Mouse (Mus musculus) embryonic fibroblast, embryonic 13.5 days (primary cell): ENCODE data around the gene Cdrt4. TPM values are rescaled to one million over a fixed set of nuclear protein-coding genes. Genes with fewer than 3 reads are reported as not detected.

Experiments
- H3K27ac ChIP-seq: 2 replicates; pipeline ENCODE4 v1.5.1; 2012; ENCODE audit warnings: low read length, control low read depth, inconsistent platforms; ENCODE audit not compliant: insufficient read depth
- H3K4me1 ChIP-seq: 2 replicates; pipeline ENCODE4 v1.6.1; 2011; ENCODE audit warnings: low read length; ENCODE audit not compliant: control insufficient read depth, insufficient read depth
- H3K4me3 ChIP-seq: 2 replicates; pipeline ENCODE4 v1.5.1; 2011; ENCODE audit warnings: mild to moderate bottlenecking, control low read depth, low read length; ENCODE audit not compliant: insufficient read depth
- CTCF ChIP-seq: IDR thresholded peaks from 2 replicates; pipeline ENCODE4 v1.5.1; 2011; ENCODE audit warnings: mild to moderate bottlenecking, control low read depth, low read length, moderate library complexity, borderline replicate concordance; ENCODE audit not compliant: insufficient read depth
- POLR2A ChIP-seq: IDR thresholded peaks from 2 replicates; pipeline ENCODE4 v1.6.1; 2011; ENCODE audit warnings: low read depth, mild to moderate bottlenecking, control low read depth, low read length, moderate library complexity
- polyA plus RNA-seq: library from polyadenylated mRNA; stranded (reverse); fragments of >200 nt; gene quantifications from 2 replicates; pipeline ENCODE4 v1.2.4, GENCODE M21; 2011; ENCODE audit warnings: low read depth; ENCODE audit not compliant: missing spikeins, insufficient read length

Gene Cdrt4
- polyA plus RNA-seq = not detected in 2 replicates

DNA sequence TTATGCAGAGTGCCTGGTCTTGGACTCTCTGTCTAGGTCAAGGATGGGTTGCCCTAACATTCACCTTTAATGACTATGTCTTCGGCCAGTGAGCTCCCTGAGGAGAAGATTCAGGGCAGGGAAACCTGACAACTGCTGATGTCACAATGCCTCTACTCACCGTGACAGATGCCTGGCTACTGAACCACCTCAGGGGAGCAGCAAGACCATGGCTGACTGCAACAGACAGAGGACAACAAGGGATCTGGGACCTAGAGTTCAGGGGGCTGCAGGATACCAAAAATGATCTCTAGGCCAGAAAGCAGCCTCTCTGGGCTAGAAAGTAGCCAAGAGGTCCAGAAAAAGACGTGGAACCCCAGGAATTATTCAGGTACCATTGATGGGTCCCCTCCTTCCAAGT lies at the start of gene Cdrt4:
Gene Cdrt4 (plus strand): TSS at position 182 of the 400 bp plus-strand sequence.
- H3K27ac ChIP-seq = no peak within 1 kb of the TSS
- no peak for TF ChIP-seq POLR2A
- no peak for TF ChIP-seq CTCF

DNA sequence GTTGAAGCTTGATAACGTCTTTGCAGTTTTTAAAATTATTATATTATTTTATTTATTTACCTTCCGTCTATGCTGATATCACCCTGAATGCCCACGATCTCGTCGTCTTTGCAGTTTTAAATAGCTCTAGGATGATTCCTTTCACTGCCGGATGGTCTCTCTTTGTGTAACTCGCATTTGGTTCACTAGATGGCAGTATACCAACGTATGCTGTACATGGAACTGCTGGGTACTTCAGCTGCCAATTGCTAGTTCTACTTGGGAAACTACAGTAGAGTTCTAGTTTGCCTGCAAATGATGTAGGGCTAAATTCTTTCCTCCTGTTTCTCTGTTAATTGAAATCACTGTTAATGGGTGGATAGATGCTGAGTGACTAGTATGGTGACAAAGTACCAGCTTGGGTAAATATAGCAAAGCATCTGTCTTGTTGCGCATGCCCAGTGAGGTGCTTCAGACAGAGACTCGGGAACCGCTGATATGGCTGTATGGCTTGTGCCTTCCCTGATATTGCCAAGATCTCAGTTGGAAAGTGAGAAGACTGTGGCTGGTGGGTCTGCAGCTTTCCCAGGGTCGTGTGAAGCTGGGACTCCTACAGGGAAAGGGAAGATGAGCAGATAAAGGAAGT lies 49.2 kb upstream of the Cdrt4 start:
- TF ChIP-seq CTCF (no peak), POLR2A (no peak)
- no peak overlapping the region for H3K4me3 ChIP-seq
- no peaks in the 10 kb centered on the region for H3K4me1 ChIP-seq
- H3K27ac ChIP-seq = no peak overlapping the region

More for the DNA sequence above, at the start of gene Cdrt4:
- Histone ChIP-seq H3K4me3 (no peak within 1 kb of the TSS), H3K4me1 (no peaks in the 10 kb centered on the region)

DNA sequence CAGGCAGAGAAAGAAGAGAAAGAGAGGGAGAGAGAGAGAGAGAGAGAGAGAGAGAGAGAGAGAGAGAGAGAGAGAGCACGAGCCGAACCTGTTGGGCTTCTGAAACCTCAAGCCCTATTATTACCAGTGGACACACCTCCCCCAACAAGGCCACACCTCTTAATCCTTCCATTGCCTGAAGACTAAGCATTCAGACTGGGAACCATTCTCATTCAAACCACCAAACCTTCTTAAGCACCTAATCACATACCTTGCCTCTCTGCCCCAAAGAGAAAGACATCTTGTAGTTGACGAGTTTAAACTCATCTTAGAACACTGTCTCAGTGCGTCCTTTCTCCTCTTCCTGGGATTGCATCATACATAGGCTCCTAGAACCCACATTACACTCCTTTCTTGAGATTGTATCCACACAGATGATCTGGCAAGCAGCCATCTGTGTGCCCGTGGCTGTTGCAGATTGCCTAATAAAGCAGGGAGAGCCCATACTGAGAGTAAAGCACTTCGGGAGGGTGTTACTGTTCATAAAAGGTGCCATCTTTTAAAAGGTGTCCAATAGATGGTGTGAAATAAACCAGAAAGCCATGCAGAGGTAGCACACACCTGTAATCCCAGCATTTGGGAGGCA lies 47.0 kb upstream of the Cdrt4 start:
- TF ChIP-seq POLR2A (no peak), CTCF (no peak)
- no peaks in the 10 kb centered on the region for H3K4me1 ChIP-seq
- no peak overlapping the region for H3K4me3 ChIP-seq
- no peak overlapping the region for H3K27ac ChIP-seq

DNA sequence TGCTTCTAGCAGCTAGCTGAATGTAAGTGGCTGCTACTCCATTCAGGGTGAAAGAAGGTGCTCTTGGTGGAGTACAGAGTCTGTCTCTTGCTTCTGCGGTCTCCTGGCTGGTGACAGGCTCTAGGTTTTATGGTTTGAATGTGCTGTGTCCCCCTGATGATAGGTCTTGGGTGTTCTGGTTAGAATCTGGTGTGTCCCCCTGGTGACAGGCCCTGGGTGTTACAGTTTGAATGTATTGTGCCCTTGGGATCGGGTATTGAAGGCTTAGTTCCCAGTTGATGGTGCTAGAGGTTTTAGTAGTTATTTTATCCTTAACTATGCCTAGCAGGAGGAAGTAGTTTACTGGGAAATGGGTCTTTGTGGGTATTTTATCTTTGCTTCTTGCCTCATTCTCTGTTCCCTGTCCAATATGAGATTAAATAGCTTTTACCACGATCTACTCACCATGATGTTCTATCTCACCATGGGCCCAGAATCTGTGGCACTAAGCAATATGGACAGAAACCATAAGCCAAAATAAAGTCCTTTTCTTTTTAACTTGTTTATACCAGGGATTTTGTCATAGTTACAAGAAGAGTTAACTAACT lies 41.2 kb upstream of the Cdrt4 start:
- H3K4me1 ChIP-seq = peaks cover 5% of the 10 kb centered on the region
- peak overlapping the region; percentile 97 for H3K27ac ChIP-seq
- TF ChIP-seq CTCF = no peak
- no peak for TF ChIP-seq POLR2A
- H3K4me3 ChIP-seq = no peak overlapping the region

DNA sequence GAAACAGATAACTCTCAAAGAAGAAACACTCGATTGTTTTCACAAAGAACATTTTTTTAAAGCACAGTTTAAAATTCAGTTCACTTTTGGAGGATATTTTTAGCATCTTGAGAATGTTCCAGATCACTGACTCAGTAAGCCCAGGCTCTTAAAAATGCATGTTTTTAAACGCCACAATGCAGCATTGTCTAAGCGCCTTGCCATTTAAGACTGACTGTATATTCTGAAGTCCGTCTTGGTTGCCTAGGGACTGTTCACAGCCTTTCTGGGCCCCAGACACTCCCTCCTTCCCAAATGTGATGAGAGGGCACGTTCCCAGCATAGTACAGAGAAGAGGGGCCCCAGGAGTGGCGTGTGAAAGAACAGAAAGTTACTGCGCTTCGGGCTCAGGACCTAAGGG lies 39.6 kb upstream of the Cdrt4 start:
- no peak for TF ChIP-seq POLR2A
- TF ChIP-seq CTCF = no peak
- H3K4me1 ChIP-seq = peaks cover 5% of the 10 kb centered on the region
- H3K27ac ChIP-seq = peak overlapping the region; percentile 97
- H3K4me3 ChIP-seq = no peak overlapping the region

DNA sequence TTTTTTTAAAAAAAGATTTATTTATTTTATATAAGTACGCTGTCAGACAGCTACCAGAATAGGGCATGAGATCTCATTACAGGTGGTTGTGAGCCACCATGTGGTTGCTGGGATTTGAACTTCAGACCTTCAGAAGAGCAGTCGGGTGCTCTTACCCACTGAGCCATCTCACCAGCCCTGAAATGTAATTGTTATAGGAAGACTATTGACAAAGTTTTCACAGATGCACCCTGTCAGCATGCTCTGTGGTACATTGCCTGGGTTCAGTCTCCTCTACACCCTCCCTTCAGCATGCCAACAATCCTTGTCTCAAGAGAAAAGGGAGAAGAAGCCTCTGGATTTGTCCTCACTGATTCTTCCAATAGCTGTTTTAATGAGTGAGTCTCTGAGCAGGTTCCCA lies 37.9 kb upstream of the Cdrt4 start:
- no peak for TF ChIP-seq POLR2A
- no peak for TF ChIP-seq CTCF
- H3K27ac ChIP-seq = no peak overlapping the region
- no peak overlapping the region for H3K4me3 ChIP-seq
- H3K4me1 ChIP-seq = peaks cover 5% of the 10 kb centered on the region

DNA sequence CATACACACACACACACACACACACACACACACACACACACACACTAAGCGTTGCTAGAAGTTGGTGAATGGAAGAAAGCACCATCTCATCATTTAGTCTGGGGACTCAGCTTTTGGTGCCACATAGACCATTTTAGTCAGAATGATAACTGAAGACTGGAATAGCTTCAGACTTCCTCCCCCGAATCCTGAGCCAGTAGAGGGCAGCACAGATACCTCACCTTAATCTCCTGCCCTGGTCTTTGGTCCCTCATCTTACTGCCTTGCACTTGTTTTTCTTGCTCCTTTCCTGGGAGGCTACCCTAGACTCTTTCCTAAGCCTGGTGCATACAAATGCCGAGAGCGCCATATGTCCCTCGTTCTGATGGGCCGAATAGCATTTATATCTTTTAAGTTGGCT lies 36.5 kb upstream of the Cdrt4 start:
- Histone ChIP-seq H3K4me1 (peaks cover 5% of the 10 kb centered on the region), H3K27ac (no peak overlapping the region), H3K4me3 (no peak overlapping the region)
- TF ChIP-seq CTCF (no peak), POLR2A (no peak)

DNA sequence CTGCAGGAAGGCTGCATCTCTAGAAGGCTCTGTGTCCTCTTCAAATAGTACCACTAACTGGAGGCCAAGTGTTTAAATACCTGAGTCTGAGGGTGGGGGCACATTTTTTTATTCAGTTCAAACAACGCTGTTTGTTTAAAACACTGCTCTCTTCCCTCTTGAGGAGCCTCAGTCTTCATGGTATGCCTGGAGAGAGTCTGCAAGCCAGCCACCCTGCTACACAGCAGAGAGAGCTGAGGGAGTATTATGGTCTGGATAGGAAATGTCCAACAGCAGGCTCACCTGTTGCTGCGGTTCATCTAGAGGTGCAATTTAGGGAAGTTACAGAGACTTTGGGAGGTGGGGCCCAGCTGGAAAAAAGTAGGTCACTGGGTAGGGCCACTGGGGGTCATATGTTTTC lies 35.5 kb upstream of the Cdrt4 start:
- no peak for TF ChIP-seq CTCF
- TF ChIP-seq POLR2A = no peak
- Histone ChIP-seq H3K4me3 (no peak overlapping the region), H3K27ac (no peak overlapping the region), H3K4me1 (peaks cover 5% of the 10 kb centered on the region)

DNA sequence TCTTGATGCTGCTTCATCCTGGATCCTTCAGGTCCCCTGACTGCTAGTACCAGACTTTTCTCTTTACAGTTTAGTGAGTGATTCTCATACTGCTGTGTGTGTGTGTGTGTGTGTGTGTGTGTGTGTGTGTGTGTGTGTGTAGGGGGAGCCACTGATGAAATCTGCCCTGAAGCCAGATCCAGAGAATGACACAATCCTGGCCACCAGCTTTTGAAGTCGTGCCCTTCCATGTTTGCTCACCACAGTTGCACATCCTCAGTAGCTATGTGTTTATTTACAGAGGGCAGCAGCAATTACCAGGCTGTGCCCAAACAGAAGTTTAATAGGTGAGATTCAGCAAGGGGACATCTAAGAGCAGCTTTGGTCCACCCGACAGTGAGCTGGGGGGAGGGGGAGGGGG lies 34.2 kb upstream of the Cdrt4 start:
- Histone ChIP-seq H3K4me1 (no peaks in the 10 kb centered on the region), H3K4me3 (no peak overlapping the region)
- no peak for TF ChIP-seq POLR2A
- no peak for TF ChIP-seq CTCF

More for the DNA sequence above, 34.2 kb upstream of the Cdrt4 start:
- H3K27ac ChIP-seq = no peak overlapping the region
